Mouse (Mus musculus): Measurements from ENCODE around the gene Diexf. TPM values are rescaled to one million over a fixed set of nuclear protein-coding genes. Genes with fewer than 3 reads are reported as not detected.

The Diexf gene
- polyA plus RNA-seq, 1 experiment from 2014 or later: 9.6 TPM

DNA sequence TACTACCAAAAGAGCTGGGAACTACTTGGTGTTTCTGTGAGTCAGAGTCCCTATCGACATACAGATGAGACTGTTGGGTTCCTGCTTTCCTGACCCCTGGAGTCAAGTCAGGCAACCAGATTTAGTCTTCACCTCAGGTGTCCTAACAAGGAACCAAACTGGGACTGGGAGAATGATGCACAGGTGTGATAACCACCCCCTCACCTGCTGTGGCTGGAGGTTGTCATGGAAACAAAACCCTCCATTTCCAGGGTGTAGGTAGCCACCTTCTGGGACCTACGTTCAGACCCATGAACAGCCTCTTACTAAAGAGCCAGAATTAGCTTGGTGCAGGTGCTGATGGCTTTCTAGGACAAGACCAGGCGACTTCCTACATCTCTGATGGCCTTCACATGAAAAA is 27.1 kb downstream of the Diexf start:
- no peak for ATAC-seq (ENCODE audit: low read depth)

GRCm38 (mm10) chr1:193102556-193102955 is 27.5 kb downstream of the Diexf start:
- no peak overlapping the region for H3K4me3 ChIP-seq (ENCODE audit: low read depth, low read length)
- ATAC-seq (ENCODE audit: low read depth): no peak
- WGBS: 76% methylated on average over 5 of the region's 5 CpGs
- H3K4me2 ChIP-seq (ENCODE audit: low read depth, low read length): no peak overlapping the region
- H3K36me3 ChIP-seq (ENCODE audit: control insufficient read depth, insufficient read depth, low read length): peaks cover 36% of the 10 kb centered on the region
- no peak for DNase-seq (ENCODE audit: low spot score)
- H3K9me3 ChIP-seq (ENCODE audit: control insufficient read depth, low read length): no peaks in the 10 kb centered on the region
- no peak overlapping the region for H3K27ac ChIP-seq (replicated peaks; ENCODE audit: low read depth, low read length)
- peaks cover 5% of the 10 kb centered on the region; the same call in 1 of the 2 replicates for H3K4me1 ChIP-seq (ENCODE audit: control insufficient read depth, insufficient read depth, low read length)
- no peak overlapping the region for H3K9ac ChIP-seq (ENCODE audit: low read depth, low read length)
- H3K27me3 ChIP-seq (replicated peaks; ENCODE audit: control insufficient read depth, insufficient read depth, low read length): no peaks in the 10 kb centered on the region

More for the DNA sequence above, 27.1 kb downstream of the Diexf start:
- peaks cover 40% of the 10 kb centered on the region for H3K36me3 ChIP-seq (ENCODE audit: control insufficient read depth, insufficient read depth, low read length)
- H3K27me3 ChIP-seq (replicated peaks; ENCODE audit: control insufficient read depth, insufficient read depth, low read length): no peaks in the 10 kb centered on the region
- H3K9ac ChIP-seq (ENCODE audit: low read depth, low read length): no peak overlapping the region
- no peak overlapping the region for H3K27ac ChIP-seq (replicated peaks; ENCODE audit: low read depth, low read length)
- no peaks in the 10 kb centered on the region for H3K9me3 ChIP-seq (ENCODE audit: control insufficient read depth, low read length)
- H3K4me3 ChIP-seq (ENCODE audit: low read depth, low read length): no peak overlapping the region
- H3K4me2 ChIP-seq (ENCODE audit: low read depth, low read length): no peak overlapping the region
- DNase-seq (ENCODE audit: low spot score): no peak
- H3K4me1 ChIP-seq (ENCODE audit: control insufficient read depth, insufficient read depth, low read length): peaks cover 5% of the 10 kb centered on the region; the same call in 1 of the 2 replicates
- WGBS: 73% methylated on average over 3 of the region's 3 CpGs

DNA sequence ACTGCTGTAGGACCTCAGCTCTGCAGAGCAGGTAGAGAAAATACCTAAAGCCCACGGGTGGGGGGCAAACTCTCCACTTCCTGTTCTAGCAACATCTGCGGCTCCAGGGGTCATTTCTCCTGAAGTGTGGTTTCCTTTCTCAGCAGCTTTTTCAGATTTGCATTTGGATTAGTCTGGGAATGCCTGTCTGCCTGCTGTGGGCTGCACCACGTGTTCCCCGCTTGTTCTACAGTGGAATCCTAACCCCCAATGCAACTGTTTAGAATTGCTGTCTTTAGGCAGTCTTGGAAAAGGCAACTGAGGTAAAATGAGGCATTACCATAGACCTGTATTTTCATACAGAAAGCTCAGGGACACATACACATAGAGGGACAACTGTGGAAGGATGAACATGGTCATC is 28.0 kb downstream of the Diexf start:
- no peak overlapping the region for H3K4me3 ChIP-seq (ENCODE audit: low read depth, low read length)
- ATAC-seq (ENCODE audit: low read depth) (peak; percentile 33; the same call in 1 of the 2 replicates), DNase-seq (ENCODE audit: low spot score) (peak; percentile 53)
- H3K36me3 ChIP-seq (ENCODE audit: control insufficient read depth, insufficient read depth, low read length): peaks cover 31% of the 10 kb centered on the region
- no peaks in the 10 kb centered on the region for H3K9me3 ChIP-seq (ENCODE audit: control insufficient read depth, low read length)
- no peak overlapping the region for H3K9ac ChIP-seq (ENCODE audit: low read depth, low read length)
- H3K27ac ChIP-seq (replicated peaks; ENCODE audit: low read depth, low read length): no peak overlapping the region; the same call in 1 of the 2 replicates
- no peaks in the 10 kb centered on the region for H3K27me3 ChIP-seq (replicated peaks; ENCODE audit: control insufficient read depth, insufficient read depth, low read length)
- no peak overlapping the region for H3K4me2 ChIP-seq (ENCODE audit: low read depth, low read length)
- peaks cover 5% of the 10 kb centered on the region; the same call in 1 of the 2 replicates for H3K4me1 ChIP-seq (ENCODE audit: control insufficient read depth, insufficient read depth, low read length)
- 26% methylated on average over 4 of the region's 4 CpGs for WGBS

GRCm38 (mm10) chr1:193098946-193099345 is 31.1 kb downstream of the Diexf start:
- Histone ChIP-seq H3K9me3 (ENCODE audit: control insufficient read depth, low read length) (no peaks in the 10 kb centered on the region), H3K27me3 (replicated peaks; ENCODE audit: control insufficient read depth, insufficient read depth, low read length) (no peaks in the 10 kb centered on the region), H3K4me2 (ENCODE audit: low read depth, low read length) (no peak overlapping the region), H3K4me1 (ENCODE audit: control insufficient read depth, insufficient read depth, low read length) (peaks cover 5% of the 10 kb centered on the region; the same call in 1 of the 2 replicates), H3K27ac (replicated peaks; ENCODE audit: low read depth, low read length) (no peak overlapping the region), H3K36me3 (ENCODE audit: control insufficient read depth, insufficient read depth, low read length) (0 out of 2 replicates have a peak, but pooled peaks cover 4% of the 10 kb centered on the region), H3K4me3 (ENCODE audit: low read depth, low read length) (no peak overlapping the region), H3K9ac (ENCODE audit: low read depth, low read length) (no peak overlapping the region)
- no peak for DNase-seq (ENCODE audit: low spot score)
- WGBS: 88% methylated on average over 3 of the region's 3 CpGs
- ATAC-seq (ENCODE audit: low read depth): no peak

- no peaks in the 10 kb centered on the region for H3K27me3 ChIP-seq (replicated peaks; ENCODE audit: control insufficient read depth, insufficient read depth, low read length)
- H3K36me3 ChIP-seq (ENCODE audit: control insufficient read depth, insufficient read depth, low read length): no peaks in the 10 kb centered on the region
- H3K9me3 ChIP-seq (ENCODE audit: control insufficient read depth, low read length): no peaks in the 10 kb centered on the region
- H3K4me2 ChIP-seq (ENCODE audit: low read depth, low read length): no peak overlapping the region
- H3K27ac ChIP-seq (replicated peaks; ENCODE audit: low read depth, low read length): no peak overlapping the region
- H3K4me1 ChIP-seq (ENCODE audit: control insufficient read depth, insufficient read depth, low read length): no peaks in the 10 kb centered on the region
- no peak overlapping the region for H3K4me3 ChIP-seq (ENCODE audit: low read depth, low read length)
- DNase-seq (ENCODE audit: low spot score): no peak
- H3K9ac ChIP-seq (ENCODE audit: low read depth, low read length): no peak overlapping the region
- no peak for ATAC-seq (ENCODE audit: low read depth)
- WGBS: 91% methylated on average over 3 of the region's 3 CpGs
These were observed 36.5 kb downstream of the Diexf start for GRCm38 (mm10) chr1:193093596-193093995.

GRCm38 (mm10) chr1:193092771-193093170 is 37.3 kb downstream of the Diexf start:
- Histone ChIP-seq H3K4me2 (ENCODE audit: low read depth, low read length) (no peak overlapping the region), H3K9me3 (ENCODE audit: control insufficient read depth, low read length) (no peaks in the 10 kb centered on the region), H3K27me3 (replicated peaks; ENCODE audit: control insufficient read depth, insufficient read depth, low read length) (no peaks in the 10 kb centered on the region), H3K27ac (replicated peaks; ENCODE audit: low read depth, low read length) (no peak overlapping the region), H3K9ac (ENCODE audit: low read depth, low read length) (no peak overlapping the region), H3K4me1 (ENCODE audit: control insufficient read depth, insufficient read depth, low read length) (no peaks in the 10 kb centered on the region), H3K36me3 (ENCODE audit: control insufficient read depth, insufficient read depth, low read length) (no peaks in the 10 kb centered on the region), H3K4me3 (ENCODE audit: low read depth, low read length) (no peak overlapping the region)
- ATAC-seq (ENCODE audit: low read depth): no peak
- no peak for DNase-seq (ENCODE audit: low spot score)
- 54% methylated on average over 1 of the region's 1 CpGs for WGBS

GRCm38 (mm10) chr1:193090894-193091293 is 39.2 kb downstream of the Diexf start:
- Histone ChIP-seq H3K4me3 (ENCODE audit: low read depth, low read length) (no peak overlapping the region), H3K4me2 (ENCODE audit: low read depth, low read length) (no peak overlapping the region), H3K36me3 (ENCODE audit: control insufficient read depth, insufficient read depth, low read length) (no peaks in the 10 kb centered on the region), H3K4me1 (ENCODE audit: control insufficient read depth, insufficient read depth, low read length) (no peaks in the 10 kb centered on the region), H3K9me3 (ENCODE audit: control insufficient read depth, low read length) (no peaks in the 10 kb centered on the region), H3K27ac (replicated peaks; ENCODE audit: low read depth, low read length) (no peak overlapping the region), H3K27me3 (replicated peaks; ENCODE audit: control insufficient read depth, insufficient read depth, low read length) (no peaks in the 10 kb centered on the region), H3K9ac (ENCODE audit: low read depth, low read length) (no peak overlapping the region)
- DNase-seq (ENCODE audit: low spot score): no peak
- WGBS: 80% methylated on average over 11 of the region's 11 CpGs
- no peak for ATAC-seq (ENCODE audit: low read depth)

GRCm38 (mm10) chr1:193090211-193090871 is 39.7 kb downstream of the Diexf start:
- no peak overlapping the region for H3K27ac ChIP-seq (replicated peaks; ENCODE audit: low read depth, low read length)
- H3K4me3 ChIP-seq (ENCODE audit: low read depth, low read length): no peak overlapping the region
- H3K9ac ChIP-seq (ENCODE audit: low read depth, low read length): no peak overlapping the region
- ATAC-seq (ENCODE audit: low read depth) (no peak), DNase-seq (ENCODE audit: low spot score) (no peak)
- H3K36me3 ChIP-seq (ENCODE audit: control insufficient read depth, insufficient read depth, low read length): no peaks in the 10 kb centered on the region
- H3K27me3 ChIP-seq (replicated peaks; ENCODE audit: control insufficient read depth, insufficient read depth, low read length): no peaks in the 10 kb centered on the region
- H3K9me3 ChIP-seq (ENCODE audit: control insufficient read depth, low read length): no peaks in the 10 kb centered on the region
- no peaks in the 10 kb centered on the region for H3K4me1 ChIP-seq (ENCODE audit: control insufficient read depth, insufficient read depth, low read length)
- WGBS: 74% methylated on average over 18 of the region's 18 CpGs
- H3K4me2 ChIP-seq (ENCODE audit: low read depth, low read length): no peak overlapping the region

DNA sequence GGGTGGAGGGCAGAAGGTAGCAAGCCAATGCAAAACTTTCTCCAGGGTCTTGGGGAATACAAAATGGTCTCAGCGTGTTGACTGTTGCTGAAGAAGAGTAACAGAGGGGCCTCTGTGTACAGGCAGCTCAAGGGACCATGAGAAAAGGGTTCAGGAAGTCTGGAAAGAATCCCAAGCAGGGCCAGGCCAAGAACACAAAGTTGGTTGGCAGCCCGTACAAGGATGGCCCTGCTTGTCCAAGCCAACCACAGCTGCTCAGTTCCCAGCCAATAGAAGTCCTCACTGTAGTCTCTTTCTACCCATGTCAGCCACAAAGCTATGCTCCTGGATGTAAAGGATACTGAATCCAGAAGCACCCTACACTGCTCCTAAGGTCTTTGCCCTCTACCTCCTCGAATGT is 40.4 kb downstream of the Diexf start:
- Histone ChIP-seq H3K4me1 (ENCODE audit: control insufficient read depth, insufficient read depth, low read length) (no peaks in the 10 kb centered on the region), H3K36me3 (ENCODE audit: control insufficient read depth, insufficient read depth, low read length) (no peaks in the 10 kb centered on the region), H3K9me3 (ENCODE audit: control insufficient read depth, low read length) (no peaks in the 10 kb centered on the region), H3K27ac (replicated peaks; ENCODE audit: low read depth, low read length) (no peak overlapping the region), H3K27me3 (replicated peaks; ENCODE audit: control insufficient read depth, insufficient read depth, low read length) (no peaks in the 10 kb centered on the region), H3K4me3 (ENCODE audit: low read depth, low read length) (no peak overlapping the region), H3K4me2 (ENCODE audit: low read depth, low read length) (no peak overlapping the region), H3K9ac (ENCODE audit: low read depth, low read length) (no peak overlapping the region)
- DNase-seq (ENCODE audit: low spot score): no peak
- no peak for ATAC-seq (ENCODE audit: low read depth)
- WGBS: 73% methylated on average over 3 of the region's 3 CpGs
